Mouse (Mus musculus) monocyte, adult 5-6 weeks (primary cell): ENCODE measurements at regions not wholly inside any gene's neighbourhood (a gene's known extent, or its start where the extent isn't known, plus 50 kb on each side); places are given as distances from the start of the nearest gene placed in this dataset.
A peak's percentile ranks its signal among the peaks of the same experiment; 100 is the strongest.

ENCODE experiments used
- ATAC-seq: fragments of 153-309, 156-312 bp; replicated peaks from 2 replicates; pipeline ENCODE4 v1.8.0; 2017; ENCODE audit warnings: mild to moderate bottlenecking; ENCODE audit not compliant: low TSS enrichment, insufficient number of reproducible peaks, severe bottlenecking, poor library complexity, low FRiP score

DNA sequence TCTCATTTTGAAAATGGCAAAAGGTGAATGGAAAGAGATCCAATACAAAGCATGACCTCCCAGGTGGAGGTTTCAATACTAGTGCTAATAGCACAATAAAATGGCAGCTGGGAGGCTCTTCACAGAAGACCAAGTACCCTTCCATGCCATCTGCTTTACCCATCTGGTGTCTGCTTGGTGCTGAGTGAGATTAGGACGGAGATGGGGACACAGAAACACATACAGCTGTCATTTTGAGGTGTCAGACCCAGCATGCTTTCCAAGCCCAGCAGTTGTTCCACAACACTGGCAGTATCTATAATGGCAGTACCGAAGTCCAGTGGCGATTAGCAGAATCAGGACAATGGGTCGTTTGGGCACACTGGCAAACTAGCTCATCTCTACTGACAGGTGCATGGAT is 118.9 kb upstream of the 1700064H15Rik start:
- ATAC-seq: no peak

DNA sequence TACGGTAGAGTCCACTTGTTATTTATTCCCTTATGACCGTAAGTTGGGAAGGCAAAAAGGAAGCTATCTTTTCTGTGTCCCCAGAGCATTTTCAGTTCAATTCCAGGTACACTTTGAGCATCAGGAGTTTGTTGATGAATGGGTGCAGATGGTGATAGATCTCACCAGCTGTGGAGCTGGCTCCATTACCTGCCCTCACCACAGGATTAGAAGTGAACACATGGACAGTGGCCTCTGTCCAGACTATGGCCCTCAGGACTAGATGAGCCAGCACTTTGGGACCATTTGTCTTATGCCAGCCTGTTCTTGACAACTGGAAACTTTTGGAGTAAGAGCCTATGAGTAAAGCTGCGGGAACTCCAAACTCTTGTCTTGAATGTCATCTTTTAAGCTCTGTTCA is 123.5 kb upstream of the 1700064H15Rik start:
- no peak for ATAC-seq

GRCm38 (mm10) chr3:19754011-19754410 is 125.5 kb upstream of the 1700064H15Rik start:
- no peak for ATAC-seq

DNA sequence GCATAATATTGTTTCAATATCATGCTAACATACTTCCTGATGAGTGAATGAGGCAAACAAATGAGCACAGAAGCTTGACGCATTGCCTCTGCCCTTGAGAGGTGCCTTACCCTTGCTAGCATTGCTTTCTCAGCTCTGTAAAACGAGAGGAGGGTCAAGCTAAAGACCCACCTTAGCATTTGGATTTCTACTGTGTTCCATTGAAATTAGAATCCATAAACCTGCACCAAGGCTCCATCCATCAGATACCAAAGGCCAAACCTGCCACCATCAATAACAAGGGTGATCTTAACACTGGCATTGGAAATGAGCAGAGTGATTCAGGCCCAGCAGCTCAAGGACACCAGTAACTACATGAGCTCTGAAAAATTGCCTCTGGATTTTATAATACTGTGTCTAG is 126.2 kb upstream of the 1700064H15Rik start:
- no peak for ATAC-seq

GRCm38 (mm10) chr3:19755136-19755535 is 126.7 kb upstream of the 1700064H15Rik start:
- no peak for ATAC-seq

DNA sequence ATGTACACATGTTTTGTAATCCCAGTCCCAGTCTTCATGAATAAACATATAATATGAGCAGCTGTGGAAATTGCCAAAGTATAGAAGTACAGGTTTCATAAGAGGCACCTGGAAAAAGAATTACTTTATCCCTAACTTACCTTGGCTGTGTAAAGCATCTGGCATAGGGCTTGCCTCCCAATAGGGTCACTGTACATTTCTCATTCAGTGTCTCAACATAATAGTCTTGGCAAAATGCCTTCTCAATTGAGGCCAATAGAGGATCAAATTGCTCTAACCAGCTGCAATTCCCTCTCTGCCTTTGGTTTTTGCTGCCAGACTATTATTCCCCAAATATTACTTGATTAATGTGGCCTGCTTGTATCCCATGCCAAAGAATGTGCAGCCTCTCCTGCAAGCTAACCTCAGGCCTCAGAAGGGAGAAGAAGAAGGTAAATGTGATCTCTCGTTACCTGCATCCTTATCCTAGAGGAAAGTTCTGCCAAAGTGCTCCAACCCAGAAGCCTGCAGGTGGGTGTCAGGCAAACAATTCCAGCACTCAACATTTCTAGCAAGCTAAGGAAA is 158.2 kb upstream of the Cp start:
- ATAC-seq: no peak

DNA sequence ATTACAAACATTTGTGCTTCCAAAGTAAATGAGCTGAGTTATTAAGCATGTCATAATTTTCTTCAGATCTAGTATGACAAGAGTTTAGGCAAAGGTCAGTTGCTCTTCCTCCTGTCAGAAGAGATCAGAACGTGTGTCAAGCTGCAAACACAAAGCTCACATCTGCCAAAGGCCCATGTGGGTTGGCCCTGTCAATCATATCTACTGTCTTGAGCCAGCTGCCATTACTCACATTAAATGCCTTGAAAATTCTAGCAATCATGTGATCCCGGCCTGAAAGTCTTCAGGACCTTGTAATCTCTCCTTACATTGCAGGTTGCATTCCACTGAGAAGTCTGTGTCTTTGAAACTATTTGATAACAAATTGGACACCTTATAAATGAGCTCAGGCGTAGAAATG is 146.8 kb upstream of the Cp start:
- ATAC-seq: no peak

GRCm38 (mm10) chr3:19824904-19825303 is 131.9 kb upstream of the Cp start:
- ATAC-seq: no peak

GRCm38 (mm10) chr3:19828518-19829246 is 128.2 kb upstream of the Cp start:
- ATAC-seq: no peak

DNA sequence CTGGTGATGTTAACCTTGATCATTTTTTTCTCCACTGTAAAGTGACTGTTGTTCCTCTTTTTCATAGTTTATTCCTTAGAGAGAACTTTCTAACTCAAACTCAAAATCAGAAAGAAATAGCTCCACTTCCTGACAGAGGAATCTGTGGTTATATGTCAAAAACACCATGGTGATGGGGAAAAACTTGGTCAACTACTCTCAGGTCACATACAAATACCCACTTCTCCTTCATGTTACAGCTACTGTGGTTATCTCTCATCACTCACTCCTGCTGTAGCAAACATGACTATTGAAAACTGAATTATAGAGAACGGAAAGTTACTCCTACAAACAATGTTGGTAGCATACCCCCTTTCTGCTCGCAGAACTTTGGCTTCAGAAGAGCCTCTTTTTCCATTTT is 127.1 kb upstream of the Cp start:
- no peak for ATAC-seq

DNA sequence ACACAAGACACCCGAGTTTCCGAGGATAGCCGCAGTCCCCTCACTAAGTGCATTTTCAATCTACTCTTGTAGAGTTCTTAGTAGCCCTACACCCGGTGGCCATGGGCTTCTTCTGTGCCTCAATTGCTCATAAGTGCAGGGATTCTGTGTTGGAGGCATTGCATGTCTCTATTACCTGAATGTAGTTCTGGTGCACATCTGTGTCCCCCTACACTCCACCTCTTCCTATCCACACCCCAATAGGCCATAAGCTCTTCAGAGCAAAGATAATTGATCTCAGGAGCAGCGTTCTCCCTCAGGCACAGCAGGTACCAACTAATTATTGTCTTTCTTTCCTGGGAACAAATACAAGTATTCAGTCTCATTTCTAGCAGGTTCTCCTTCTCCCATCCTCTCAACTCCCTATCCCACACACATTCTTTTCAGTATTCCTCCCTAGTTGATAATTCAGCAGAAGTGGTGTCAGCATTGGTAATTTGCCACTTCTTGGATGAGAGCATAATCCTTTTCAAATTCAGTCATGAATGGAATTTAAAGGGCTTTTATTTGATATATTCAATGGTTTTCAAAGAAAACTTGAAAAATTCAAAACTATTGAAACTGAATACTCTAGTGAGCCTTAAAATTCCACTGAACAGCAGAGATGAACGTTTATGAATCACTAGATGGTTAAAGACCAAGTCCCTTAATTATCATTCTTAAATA is 108.7 kb upstream of the Cp start:
- no peak for ATAC-seq

- no peak for ATAC-seq
Observed at GRCm38 (mm10) chr3:19848736-19849269, 108.1 kb upstream of the Cp start.

DNA sequence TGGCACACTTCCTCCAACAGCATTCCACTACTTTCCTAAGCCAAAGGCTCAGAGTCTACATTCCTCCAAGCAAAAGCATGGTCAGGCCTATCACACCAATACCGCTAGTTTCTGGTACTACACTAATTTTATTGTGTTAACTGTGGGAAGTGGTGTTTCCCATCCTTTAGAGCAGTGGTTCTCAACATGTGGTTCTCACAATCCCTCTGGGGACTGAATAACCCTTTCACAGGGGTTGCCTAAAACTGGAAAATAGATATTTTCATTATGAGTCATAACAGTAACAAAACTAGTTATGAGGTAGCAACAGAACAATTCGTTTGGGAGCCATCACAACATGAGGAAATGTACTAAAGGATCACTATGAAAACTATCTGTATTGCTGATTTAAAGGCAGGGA is 74.2 kb upstream of the Cp start:
- ATAC-seq: no peak

GRCm38 (mm10) chr3:19888405-19888804 is 68.4 kb upstream of the Cp start:
- ATAC-seq: no peak

GRCm38 (mm10) chr3:19894258-19894629 is 62.6 kb upstream of the Cp start:
- no peak for ATAC-seq

GRCm38 (mm10) chr3:19894630-19895578 is 62.0 kb upstream of the Cp start:
- peak; percentile 99 for ATAC-seq

DNA sequence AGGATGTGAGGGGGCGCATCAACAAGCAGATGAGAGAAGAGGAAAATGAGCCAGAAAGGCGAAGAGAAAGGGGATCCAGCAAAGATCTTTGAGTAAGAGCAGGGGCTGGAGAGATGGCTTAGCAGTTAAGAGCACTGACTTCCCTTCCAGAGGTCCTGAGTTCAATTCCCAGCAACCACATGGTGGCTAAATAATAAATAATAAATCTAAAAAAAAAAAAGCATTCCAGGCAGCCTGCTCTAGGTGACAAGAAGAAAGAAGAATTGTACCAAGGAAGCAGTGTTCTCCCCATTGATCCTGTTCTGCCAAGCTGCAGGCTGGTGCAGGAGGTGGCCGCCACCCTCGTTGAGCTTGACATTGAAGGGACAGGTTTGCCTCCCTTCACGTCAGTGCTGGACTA is 61.1 kb upstream of the Cp start:
- ATAC-seq: no peak

- no peak for ATAC-seq
Observed at GRCm38 (mm10) chr3:19897140-19897539, 59.7 kb upstream of the Cp start.

DNA sequence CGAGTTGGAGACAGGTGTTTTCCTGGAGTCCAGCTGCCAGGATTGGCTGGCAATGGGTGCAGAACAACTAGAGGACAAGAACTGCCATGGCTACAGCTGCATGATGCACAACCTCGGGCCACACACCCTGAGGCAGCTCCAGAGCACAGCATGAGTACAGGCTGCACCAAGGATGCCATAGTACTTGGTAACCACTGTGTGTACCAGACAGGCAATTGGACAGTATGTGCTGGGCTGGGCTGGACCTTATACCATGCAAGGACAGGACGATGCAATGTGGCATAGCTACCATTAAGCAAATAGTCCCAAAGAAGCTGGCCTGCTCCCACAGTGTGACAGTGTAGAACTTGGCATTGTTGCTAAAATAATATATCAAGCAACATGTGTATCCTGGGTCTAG is 54.6 kb upstream of the Cp start:
- ATAC-seq: no peak
